Mouse (Mus musculus): Measurements from ENCODE around the gene Hspa1l. TPM values are rescaled to one million over a fixed set of nuclear protein-coding genes. Genes with fewer than 3 reads are reported as not detected.
A peak's percentile ranks its signal among the peaks of the same experiment; 100 is the strongest.
"Not testable (repeated sequence)": the region's sequence is repeated elsewhere in the genome, so short reads cannot be mapped to it uniquely, and the experiment has no call there.

Hspa1l gene
- polyA plus RNA-seq, 1 experiment = not detected

DNA sequence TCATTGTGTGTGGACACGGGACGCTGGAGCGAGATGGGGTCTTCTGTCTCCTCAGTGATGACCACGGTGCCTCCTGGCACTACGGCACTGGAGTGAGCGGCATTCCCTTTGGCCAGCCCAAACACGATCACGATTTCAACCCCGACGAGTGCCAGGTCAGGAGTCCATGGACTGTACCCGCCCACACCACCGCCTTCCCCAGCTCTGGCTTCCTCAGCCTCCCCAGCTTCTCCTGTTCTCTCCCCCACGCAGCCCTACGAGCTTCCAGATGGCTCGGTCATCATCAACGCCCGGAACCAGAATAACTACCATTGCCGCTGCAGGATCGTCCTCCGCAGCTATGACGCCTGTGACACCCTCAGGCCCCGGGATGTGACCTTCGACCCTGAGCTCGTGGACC lies 38.5 kb upstream of the Hspa1l start:
- Histone ChIP-seq H3K4me1 (ENCODE audit: control insufficient read depth, insufficient read depth, low read length) (peaks cover 10% of the 10 kb centered on the region), H3K4me3 (ENCODE audit: insufficient read depth, low read depth, low read length) (no peak overlapping the region), H3K27ac (ENCODE audit: insufficient read depth, low read depth, low read length) (no peak overlapping the region)
- 83% methylated on average over 24 of the region's 24 CpGs for WGBS
- no peak for TF ChIP-seq POLR2A (IDR thresholded peaks at IDR 0.05; ENCODE audit: insufficient read depth, low read depth, low read length)
- TF ChIP-seq CTCF (IDR thresholded peaks at IDR 0.05; ENCODE audit: insufficient read depth, low read depth, low read length) = no peak

DNA sequence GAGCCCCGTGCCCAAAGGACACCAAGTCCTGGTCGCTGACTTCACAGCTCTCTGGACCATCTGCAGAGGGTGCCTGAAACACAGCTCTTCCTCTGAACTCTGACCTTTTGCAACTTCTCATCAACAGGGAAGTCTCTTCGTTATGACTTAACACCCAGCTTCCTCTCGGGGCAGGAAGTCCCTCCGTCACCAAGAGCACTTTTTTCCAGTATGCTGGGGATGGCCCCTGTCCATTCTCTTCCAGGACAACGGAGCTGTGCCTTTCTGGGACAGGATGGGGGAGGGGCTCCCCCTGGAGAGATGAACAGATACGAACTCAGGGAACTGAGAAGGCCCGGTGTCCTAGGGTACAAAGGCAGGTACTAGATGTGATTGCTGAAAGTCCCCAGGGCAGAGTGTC lies 37.7 kb upstream of the Hspa1l start:
- WGBS = 57% methylated on average over 8 of the region's 8 CpGs

DNA sequence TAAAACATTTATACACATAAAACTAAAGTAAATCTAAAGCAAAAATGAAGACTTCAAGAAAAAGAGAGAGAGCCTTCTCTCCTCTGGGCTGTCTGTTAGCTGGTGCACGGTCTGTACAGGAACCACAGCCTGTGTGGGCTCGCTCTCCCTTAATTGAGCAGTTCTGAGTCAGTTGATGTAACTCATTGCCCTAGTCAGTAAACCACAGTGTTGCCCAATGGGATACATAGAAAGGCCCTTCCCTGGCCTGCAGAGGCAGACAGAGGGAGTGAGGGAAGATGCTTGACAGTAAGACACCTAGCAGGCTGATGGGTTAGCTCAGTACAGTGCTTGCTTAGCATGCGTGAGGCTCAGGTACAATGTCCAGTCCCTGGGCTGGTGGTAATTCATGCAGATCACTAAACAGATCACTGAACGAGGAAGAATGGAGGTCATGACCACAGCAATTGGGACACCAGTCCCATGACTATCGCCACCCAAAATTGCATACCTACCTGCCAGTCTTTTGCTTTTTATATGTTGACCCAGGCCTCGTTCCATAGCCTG lies 34.5 kb upstream of the Hspa1l start:
- 88% methylated on average over 6 of the region's 6 CpGs for WGBS
- Histone ChIP-seq H3K27ac (ENCODE audit: insufficient read depth, low read depth, low read length) (no peak overlapping the region), H3K4me3 (ENCODE audit: insufficient read depth, low read depth, low read length) (no peak overlapping the region), H3K4me1 (ENCODE audit: control insufficient read depth, insufficient read depth, low read length) (peaks cover 8% of the 10 kb centered on the region)
- no peak for TF ChIP-seq POLR2A (IDR thresholded peaks at IDR 0.05; ENCODE audit: insufficient read depth, low read depth, low read length)
- TF ChIP-seq CTCF (IDR thresholded peaks at IDR 0.05; ENCODE audit: insufficient read depth, low read depth, low read length) = no peak

More for the DNA sequence above, 37.7 kb upstream of the Hspa1l start:
- TF ChIP-seq POLR2A (IDR thresholded peaks at IDR 0.05; ENCODE audit: insufficient read depth, low read depth, low read length) (no peak), CTCF (IDR thresholded peaks at IDR 0.05; ENCODE audit: insufficient read depth, low read depth, low read length) (no peak)
- peaks cover 10% of the 10 kb centered on the region for H3K4me1 ChIP-seq (ENCODE audit: control insufficient read depth, insufficient read depth, low read length)
- H3K4me3 ChIP-seq (ENCODE audit: insufficient read depth, low read depth, low read length) = no peak overlapping the region
- H3K27ac ChIP-seq (ENCODE audit: insufficient read depth, low read depth, low read length) = no peak overlapping the region

DNA sequence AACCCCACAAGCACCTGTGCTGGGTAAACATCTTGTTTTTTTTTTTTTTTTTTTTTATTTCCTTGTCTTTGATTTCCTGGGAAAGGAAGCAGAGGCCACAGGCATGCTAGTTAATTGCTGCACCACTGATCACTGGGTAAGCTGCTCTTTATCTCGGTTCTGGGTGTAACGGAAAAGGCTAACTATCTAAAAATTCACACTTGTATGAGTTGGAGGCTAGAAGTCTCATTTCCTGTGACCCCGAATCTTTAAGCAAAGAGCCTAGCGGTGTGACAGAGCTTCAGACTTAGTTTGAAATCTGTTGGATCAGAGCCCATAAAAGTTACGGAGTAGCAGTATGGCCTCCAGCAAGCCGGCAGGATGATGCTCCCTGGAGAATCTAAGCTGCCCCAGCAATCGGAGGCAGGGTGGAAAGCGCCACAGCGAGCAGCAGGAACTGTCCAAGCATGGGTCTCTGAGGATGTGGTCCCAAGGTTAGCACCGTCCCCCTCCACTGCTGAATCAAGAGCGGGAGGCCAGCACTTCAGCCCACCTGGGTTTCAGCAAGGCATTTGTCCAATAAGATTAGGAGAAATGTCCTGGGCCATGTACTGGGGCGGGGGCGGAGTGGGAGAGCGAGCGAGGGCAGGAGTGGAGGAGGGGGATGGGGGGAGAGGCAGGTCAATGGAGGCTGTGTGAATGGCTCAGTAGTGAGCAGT lies 31.0 kb upstream of the Hspa1l start:
- H3K27ac ChIP-seq (ENCODE audit: insufficient read depth, low read depth, low read length) = no peak overlapping the region
- WGBS = 12% methylated on average over 15 of the region's 15 CpGs

DNA sequence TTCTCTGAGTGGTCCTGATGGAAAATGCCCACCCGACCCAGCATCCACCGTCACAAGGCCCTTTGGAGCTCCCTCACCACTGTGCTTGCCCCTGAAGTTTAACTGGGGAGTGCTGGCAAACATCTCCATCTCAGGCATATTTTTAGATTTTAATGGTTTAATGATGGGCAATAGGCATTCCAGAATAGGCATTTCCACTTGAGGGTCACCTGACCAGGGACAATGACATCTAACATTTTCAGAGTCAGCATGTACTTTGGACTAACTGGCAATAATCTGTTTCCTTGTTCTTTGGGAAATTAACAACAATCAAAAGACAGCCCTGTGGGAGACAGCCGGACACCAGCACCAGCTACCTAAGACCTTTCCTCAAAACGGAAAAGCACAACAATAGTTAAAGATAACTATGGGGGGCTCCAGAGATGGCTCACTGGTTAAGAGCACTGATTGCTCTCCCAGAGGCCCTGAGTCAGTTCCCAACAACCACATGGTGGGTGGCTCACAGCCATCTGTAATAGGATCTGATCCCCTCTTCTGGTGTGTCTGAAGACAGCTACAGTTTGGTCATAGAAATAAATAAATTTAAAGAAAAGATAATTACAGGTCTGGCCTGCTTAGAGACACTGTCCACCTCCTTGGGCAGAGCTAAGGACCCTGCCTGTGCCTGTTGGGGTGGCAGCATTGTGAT lies 29.2 kb upstream of the Hspa1l start:
- Histone ChIP-seq H3K27ac (ENCODE audit: insufficient read depth, low read depth, low read length) (no peak overlapping the region), H3K4me3 (ENCODE audit: insufficient read depth, low read depth, low read length) (no peak overlapping the region), H3K4me1 (ENCODE audit: control insufficient read depth, insufficient read depth, low read length) (peaks cover 3% of the 10 kb centered on the region)
- TF ChIP-seq POLR2A (IDR thresholded peaks at IDR 0.05; ENCODE audit: insufficient read depth, low read depth, low read length) (no peak), CTCF (IDR thresholded peaks at IDR 0.05; ENCODE audit: insufficient read depth, low read depth, low read length) (no peak)
- WGBS = 82% methylated on average over 4 of the region's 4 CpGs

More for the DNA sequence above, 31.0 kb upstream of the Hspa1l start:
- TF ChIP-seq POLR2A (IDR thresholded peaks at IDR 0.05; ENCODE audit: insufficient read depth, low read depth, low read length) (no peak), CTCF (IDR thresholded peaks at IDR 0.05; ENCODE audit: insufficient read depth, low read depth, low read length) (no peak)
- Histone ChIP-seq H3K4me3 (ENCODE audit: insufficient read depth, low read depth, low read length) (peak overlapping the region; percentile 33; the same call in 1 of the 2 replicates), H3K4me1 (ENCODE audit: control insufficient read depth, insufficient read depth, low read length) (peaks cover 3% of the 10 kb centered on the region)

DNA sequence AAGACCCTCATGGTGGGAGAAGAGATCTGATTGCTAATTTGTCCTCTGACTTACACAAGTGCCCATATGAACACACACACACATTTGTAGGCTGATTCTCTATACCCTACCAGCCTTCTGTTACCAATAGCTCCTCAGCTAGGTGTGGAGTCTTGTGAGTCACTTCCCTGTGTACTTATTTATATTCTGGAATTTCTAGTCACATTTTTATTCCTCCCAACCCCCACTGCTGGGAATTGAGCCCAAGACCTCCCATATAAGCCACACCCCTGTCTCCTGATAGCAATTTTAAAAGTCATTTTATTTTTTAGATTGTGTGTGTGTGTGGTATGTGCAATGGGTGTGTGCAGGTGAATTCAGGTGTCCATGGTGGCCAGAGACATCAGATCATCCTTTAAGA lies 28.1 kb upstream of the Hspa1l start:
- TF ChIP-seq CTCF (IDR thresholded peaks at IDR 0.05; ENCODE audit: insufficient read depth, low read depth, low read length) (no peak), POLR2A (IDR thresholded peaks at IDR 0.05; ENCODE audit: insufficient read depth, low read depth, low read length) (no peak)
- no peak overlapping the region for H3K4me3 ChIP-seq (ENCODE audit: insufficient read depth, low read depth, low read length)
- H3K27ac ChIP-seq (ENCODE audit: insufficient read depth, low read depth, low read length) = no peak overlapping the region
- peaks cover 3% of the 10 kb centered on the region for H3K4me1 ChIP-seq (ENCODE audit: control insufficient read depth, insufficient read depth, low read length)

DNA sequence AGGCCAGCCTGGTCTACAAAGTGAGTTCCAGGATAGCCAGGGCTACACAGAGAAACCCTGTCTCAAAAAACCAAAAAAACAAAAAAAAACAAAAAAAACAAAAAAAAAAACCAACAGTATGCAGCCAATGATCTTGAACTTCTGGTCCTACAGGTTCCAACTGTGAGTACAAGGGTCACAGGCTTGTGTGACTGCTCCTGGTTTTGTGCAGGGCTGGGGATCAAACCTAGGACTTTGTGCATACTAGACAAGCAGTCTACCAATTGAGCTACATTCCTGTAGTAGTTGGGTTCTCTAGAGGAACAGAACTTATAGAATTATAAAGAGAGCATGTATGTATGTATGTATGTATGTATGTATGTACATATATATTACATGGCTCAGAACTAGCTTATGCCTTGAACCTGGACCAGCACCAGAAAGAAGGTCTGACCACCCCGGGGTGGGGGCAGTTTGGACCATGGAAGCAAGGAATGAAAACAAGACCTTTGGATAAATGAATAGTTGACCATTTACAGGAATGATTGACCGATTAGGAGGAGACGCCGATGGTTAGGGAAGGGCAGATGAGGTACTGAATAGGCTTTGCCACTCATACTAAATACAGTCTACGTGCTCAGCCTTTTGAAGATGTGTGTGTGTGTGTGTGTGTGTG lies 25.9 kb upstream of the Hspa1l start:
- peaks cover 2% of the 10 kb centered on the region for H3K4me1 ChIP-seq (ENCODE audit: control insufficient read depth, insufficient read depth, low read length)
- H3K4me3 ChIP-seq (ENCODE audit: insufficient read depth, low read depth, low read length) = no peak overlapping the region
- TF ChIP-seq POLR2A (IDR thresholded peaks at IDR 0.05; ENCODE audit: insufficient read depth, low read depth, low read length) (no peak), CTCF (IDR thresholded peaks at IDR 0.05; ENCODE audit: insufficient read depth, low read depth, low read length) (no peak)
- no peak overlapping the region for H3K27ac ChIP-seq (ENCODE audit: insufficient read depth, low read depth, low read length)
- WGBS = 87% methylated on average over 5 of the region's 5 CpGs

DNA sequence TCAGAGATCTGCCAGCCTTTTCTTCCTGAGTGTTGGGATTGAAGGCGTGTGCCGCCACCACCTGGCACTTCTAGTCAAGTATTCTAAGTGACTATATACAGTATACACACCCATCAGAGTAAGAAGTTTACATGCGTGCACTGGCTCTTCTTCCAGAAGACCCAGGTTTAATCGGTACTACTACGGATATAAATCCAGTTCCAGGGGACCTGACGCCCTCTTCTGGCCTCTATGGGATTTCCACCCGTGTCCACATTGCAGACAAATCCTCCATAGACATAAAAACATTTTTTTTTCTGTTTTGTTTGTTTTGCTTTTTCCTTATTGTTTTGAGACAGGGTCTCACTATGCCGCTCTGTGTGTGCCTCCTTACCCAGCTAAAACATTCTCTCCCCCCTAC lies 24.9 kb upstream of the Hspa1l start:
- Histone ChIP-seq H3K4me3 (ENCODE audit: insufficient read depth, low read depth, low read length) (no peak overlapping the region), H3K27ac (ENCODE audit: insufficient read depth, low read depth, low read length) (no peak overlapping the region), H3K4me1 (ENCODE audit: control insufficient read depth, insufficient read depth, low read length) (no peaks in the 10 kb centered on the region)
- WGBS = 25% methylated on average over 8 of the region's 8 CpGs
- TF ChIP-seq POLR2A (IDR thresholded peaks at IDR 0.05; ENCODE audit: insufficient read depth, low read depth, low read length) (no peak), CTCF (IDR thresholded peaks at IDR 0.05; ENCODE audit: insufficient read depth, low read depth, low read length) (no peak)

DNA sequence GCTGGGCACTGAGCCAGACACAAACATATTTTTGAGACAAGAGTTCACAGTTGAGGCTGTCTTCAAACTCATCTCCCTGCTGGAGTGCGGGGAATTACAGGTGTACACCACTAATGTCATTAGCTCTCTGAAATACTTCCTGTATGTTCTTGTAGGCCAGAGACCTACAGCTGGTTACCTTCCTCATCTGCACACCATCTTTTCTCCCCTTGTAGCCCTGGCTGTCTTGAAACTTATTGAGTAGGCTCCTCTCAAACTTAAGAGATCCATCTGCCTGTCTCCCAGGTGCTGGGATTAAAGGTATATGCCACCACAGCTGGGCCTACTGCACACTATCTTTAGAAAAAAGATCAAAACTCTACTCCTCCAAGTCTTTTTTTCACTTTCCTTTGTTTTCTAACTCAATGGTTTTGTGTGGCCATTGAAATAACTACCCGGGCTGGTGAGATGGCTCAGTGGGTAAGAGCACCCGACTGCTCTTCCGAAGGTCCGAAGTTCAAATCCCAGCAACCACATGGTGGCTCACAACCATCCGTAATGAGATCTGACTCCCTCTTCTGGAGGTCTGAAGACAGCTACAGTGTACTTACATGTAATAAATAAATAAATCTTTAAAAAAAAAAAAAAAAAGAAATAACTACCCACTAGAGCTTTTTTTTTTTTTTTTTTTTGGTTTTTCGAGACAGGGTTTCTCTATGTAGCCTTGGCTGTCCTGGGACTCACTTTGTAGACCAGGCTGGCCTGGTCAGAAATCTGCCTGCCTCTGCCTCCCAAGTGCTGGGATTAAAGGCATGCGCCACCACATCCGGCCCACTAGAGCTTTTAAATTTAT lies 23.6 kb upstream of the Hspa1l start:
- 66% methylated on average over 9 of the region's 9 CpGs for WGBS
- H3K27ac ChIP-seq (ENCODE audit: insufficient read depth, low read depth, low read length); H3K4me1 ChIP-seq (ENCODE audit: control insufficient read depth, insufficient read depth, low read length); H3K4me3 ChIP-seq (ENCODE audit: insufficient read depth, low read depth, low read length): not testable (repeated sequence)
